8 mouse cellular contexts compared by ENCODE assay signal in the genomic region with DNA sequence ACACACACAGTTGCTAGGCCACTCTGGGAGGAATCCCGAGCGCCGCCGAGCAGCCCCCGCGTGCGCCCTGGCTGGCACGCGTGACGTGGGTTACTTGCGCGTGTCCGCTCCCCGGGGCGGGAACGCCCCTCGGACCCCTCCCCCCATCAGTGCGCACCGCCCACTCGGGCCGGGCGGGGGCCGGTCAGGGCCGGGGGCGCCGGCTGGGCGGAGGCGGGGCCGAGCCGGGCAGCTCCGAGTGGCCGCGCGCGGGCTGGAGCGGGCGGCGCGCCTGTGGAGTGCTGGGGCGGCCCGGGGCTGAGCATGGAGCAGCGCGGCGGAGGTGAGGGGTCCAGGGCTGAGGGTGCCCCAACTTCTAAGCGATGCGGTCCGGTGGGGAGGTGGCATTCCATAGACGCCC. TPM values are rescaled to one million over a fixed set of nuclear protein-coding genes. Genes with fewer than 3 reads are reported as not detected.
DNase-seq lines count a peak whose midpoint lies in the region; ATAC-seq lines count a peak whose summit lies in the region.

No protein-coding gene starts in this region.

- H3K9ac ChIP-seq in embryonic facial prominence, embryonic 15.5 days = peak overlapping the region; percentile 78
- H3K9ac ChIP-seq in heart, embryonic 14.5 days (ENCODE audit: low read length) = peak overlapping the region; percentile 96
- peak overlapping the region; percentile 47 for H3K9ac ChIP-seq in liver, embryonic 15.5 days
- peak overlapping the region; percentile 72 for H3K9ac ChIP-seq in neural tube, embryonic 14.5 days (replicated peaks; ENCODE audit: low read depth, low read length)

- peaks cover 77% of the 10 kb centered on the region for H3K4me1 ChIP-seq in embryonic facial prominence, embryonic 15.5 days
- H3K4me1 ChIP-seq in heart, embryonic 14.5 days (ENCODE audit: control insufficient read depth in 2 of 2, insufficient read depth in 2 of 2, low read length in 2 of 2) = peaks cover 23 to 46% of the 10 kb centered on the region in 2 experiments
- H3K4me1 ChIP-seq in liver, embryonic 15.5 days (replicated peaks) = peaks cover 62% of the 10 kb centered on the region
- H3K4me1 ChIP-seq in neural tube, embryonic 14.5 days (ENCODE audit: control insufficient read depth, insufficient read depth, low read length) = peaks cover 38% of the 10 kb centered on the region

- peak overlapping the region; percentile 100 for H3K27ac ChIP-seq in embryonic facial prominence, embryonic 15.5 days (replicated peaks)
- H3K27ac ChIP-seq in heart, embryonic 14.5 days (replicated peaks in 1 of 2; ENCODE audit: control insufficient read depth in 1 of 2, insufficient read depth in 1 of 2, low read depth in 2 of 2, low read length in 2 of 2) = peak overlapping the region; percentile 98 to 100
- H3K27ac ChIP-seq in liver, embryonic 15.5 days (replicated peaks) = peak overlapping the region; percentile 70
- peak overlapping the region; percentile 94 for H3K27ac ChIP-seq in neural tube, embryonic 14.5 days (ENCODE audit: low read depth, low read length)

- peak; percentile 74 for ATAC-seq in embryonic facial prominence, embryonic 15.5 days (ENCODE audit: insufficient number of reproducible peaks, low FRiP score, low TSS enrichment, low read depth)
- ATAC-seq in heart, embryonic 14.5 days (ENCODE audit: insufficient number of reproducible peaks, insufficient read depth, low FRiP score, low read depth) = peak; percentile 76
- peak; percentile 52 for ATAC-seq in liver, embryonic 15.5 days (ENCODE audit: insufficient read depth)
- ATAC-seq in neural tube, embryonic 14.5 days (ENCODE audit: low read depth) = peak; percentile 71

- WGBS in embryonic facial prominence, embryonic 15.5 days = under 1% methylated on average over 46 of the region's 48 CpGs
- under 1% methylated on average over 48 of the region's 48 CpGs for WGBS in heart, embryonic 14.5 days
- WGBS in liver, embryonic 15.5 days (ENCODE audit: insufficient replicate concordance) = under 1% methylated on average over 48 of the region's 48 CpGs
- WGBS in neural tube, embryonic 14.5 days = under 1% methylated on average over 46 of the region's 48 CpGs

- DNase-seq in 3T3-L1 (ENCODE audit: low read depth, low spot score) = peak; percentile 66
- peak; percentile 96 for DNase-seq in adrenal gland, postnatal 14 days
- peak; percentile 95 for DNase-seq in kidney, postnatal 14 days
- peak; percentile 26 to 51 for DNase-seq in thymus, postnatal 36 days

- no peaks in the 10 kb centered on the region for H3K9me3 ChIP-seq in embryonic facial prominence, embryonic 15.5 days (replicated peaks)
- no peaks in the 10 kb centered on the region for H3K9me3 ChIP-seq in heart, embryonic 14.5 days (ENCODE audit: control insufficient read depth, low read length)
- H3K9me3 ChIP-seq in liver, embryonic 15.5 days (replicated peaks) = no peaks in the 10 kb centered on the region
- no peaks in the 10 kb centered on the region for H3K9me3 ChIP-seq in neural tube, embryonic 14.5 days (ENCODE audit: control insufficient read depth, low read length)

- peak overlapping the region; percentile 67 for H3K4me3 ChIP-seq in embryonic facial prominence, embryonic 15.5 days (replicated peaks)
- H3K4me3 ChIP-seq in heart, embryonic 14.5 days (ENCODE audit: control insufficient read depth in 1 of 2, insufficient read depth in 1 of 2, low read depth in 1 of 2, low read length in 2 of 2) = peak overlapping the region; percentile 68 to 79
- peak overlapping the region; percentile 63 for H3K4me3 ChIP-seq in liver, embryonic 15.5 days (replicated peaks)
- peak overlapping the region; percentile 62 for H3K4me3 ChIP-seq in neural tube, embryonic 14.5 days (ENCODE audit: low read depth, low read length)

- H3K27me3 ChIP-seq in embryonic facial prominence, embryonic 15.5 days = no peaks in the 10 kb centered on the region
- H3K27me3 ChIP-seq in heart, embryonic 14.5 days (ENCODE audit: control insufficient read depth, insufficient read depth, low read length) = no peaks in the 10 kb centered on the region
- H3K27me3 ChIP-seq in liver, embryonic 15.5 days = peaks cover 33% of the 10 kb centered on the region
- no peaks in the 10 kb centered on the region for H3K27me3 ChIP-seq in neural tube, embryonic 14.5 days (ENCODE audit: control insufficient read depth, insufficient read depth, low read length)

- peak overlapping the region; percentile 86 for H3K4me2 ChIP-seq in embryonic facial prominence, embryonic 15.5 days (replicated peaks)
- H3K4me2 ChIP-seq in heart, embryonic 14.5 days (ENCODE audit: low read length) = peak overlapping the region; percentile 98
- H3K4me2 ChIP-seq in liver, embryonic 15.5 days = peak overlapping the region; percentile 94
- peak overlapping the region; percentile 91 for H3K4me2 ChIP-seq in neural tube, embryonic 14.5 days (ENCODE audit: low read depth, low read length)

- peaks cover 15% of the 10 kb centered on the region for H3K36me3 ChIP-seq in embryonic facial prominence, embryonic 15.5 days
- H3K36me3 ChIP-seq in heart, embryonic 14.5 days (ENCODE audit: control insufficient read depth, insufficient read depth, low read length) = peaks cover 24% of the 10 kb centered on the region
- no peaks in the 10 kb centered on the region for H3K36me3 ChIP-seq in liver, embryonic 15.5 days (replicated peaks)
- H3K36me3 ChIP-seq in neural tube, embryonic 14.5 days (ENCODE audit: control insufficient read depth, insufficient read depth, low read length) = no peaks in the 10 kb centered on the region

RNA-seq across cellular contexts. Expression of gene Lzts2, which starts 3.7 kb away (rescaled TPM):
- 70.4 and 77.4 TPM in 2 replicates for total RNA-seq in adrenal gland, postnatal 14 days (2021)
- polyA plus RNA-seq in embryonic facial prominence, embryonic 15.5 days (2015; fragmentation: Nextera tagmentation; extraction: Ambion mirVana) = 75.8 and 80.5 TPM in 2 replicates
- polyA plus RNA-seq in heart, embryonic 14.5 days (2014; fragmentation: Nextera tagmentation; extraction: Ambion mirVana) = 39.5 and 42.2 TPM in 2 replicates
- 6.8 and 7.7 TPM in 2 replicates for polyA plus RNA-seq in liver, embryonic 15.5 days (2015; fragmentation: Nextera tagmentation; extraction: Ambion mirVana)
- polyA plus RNA-seq in neural tube, embryonic 14.5 days (2014; fragmentation: Nextera tagmentation; extraction: Ambion mirVana) = 16.1 and 20.3 TPM in 2 replicates

RNA-seq across cellular contexts. Expression of gene Mrpl43, which starts 11.7 kb away (rescaled TPM):
- total RNA-seq in adrenal gland, postnatal 14 days (2021) = 45.6 and 50.0 TPM in 2 replicates
- 73.1 and 77.3 TPM in 2 replicates for polyA plus RNA-seq in embryonic facial prominence, embryonic 15.5 days (2015; fragmentation: Nextera tagmentation; extraction: Ambion mirVana)
- polyA plus RNA-seq in heart, embryonic 14.5 days (2014; fragmentation: Nextera tagmentation; extraction: Ambion mirVana) = 62.0 and 65.5 TPM in 2 replicates
- polyA plus RNA-seq in liver, embryonic 15.5 days (2015; fragmentation: Nextera tagmentation; extraction: Ambion mirVana) = 27.4 and 28.8 TPM in 2 replicates
- 82.0 and 88.0 TPM in 2 replicates for polyA plus RNA-seq in neural tube, embryonic 14.5 days (2014; fragmentation: Nextera tagmentation; extraction: Ambion mirVana)

RNA-seq across cellular contexts. Expression of gene Twnk, which starts 12.4 kb away (rescaled TPM):
- total RNA-seq in adrenal gland, postnatal 14 days (2021) = 27.5 and 30.7 TPM in 2 replicates
- polyA plus RNA-seq in embryonic facial prominence, embryonic 15.5 days (2015; fragmentation: Nextera tagmentation; extraction: Ambion mirVana) = 20.2 and 22.1 TPM in 2 replicates
- polyA plus RNA-seq in heart, embryonic 14.5 days (2014; fragmentation: Nextera tagmentation; extraction: Ambion mirVana) = 14.2 and 14.6 TPM in 2 replicates
- polyA plus RNA-seq in liver, embryonic 15.5 days (2015; fragmentation: Nextera tagmentation; extraction: Ambion mirVana) = 10.4 and 13.4 TPM in 2 replicates
- polyA plus RNA-seq in neural tube, embryonic 14.5 days (2014; fragmentation: Nextera tagmentation; extraction: Ambion mirVana) = 10.2 and 12.8 TPM in 2 replicates

RNA-seq across cellular contexts. Expression of gene Pdzd7, which starts 27.6 kb away (rescaled TPM):
- not detected in 2 replicates for total RNA-seq in adrenal gland, postnatal 14 days (2021)
- 0.68 and 0.75 TPM in 2 replicates for polyA plus RNA-seq in embryonic facial prominence, embryonic 15.5 days (2015; fragmentation: Nextera tagmentation; extraction: Ambion mirVana)
- 0.11 and 0.19 TPM in 2 replicates for polyA plus RNA-seq in heart, embryonic 14.5 days (2014; fragmentation: Nextera tagmentation; extraction: Ambion mirVana)
- polyA plus RNA-seq in liver, embryonic 15.5 days (2015; fragmentation: Nextera tagmentation; extraction: Ambion mirVana) = not detected in 2 replicates
- 2.3 and 2.5 TPM in 2 replicates for polyA plus RNA-seq in neural tube, embryonic 14.5 days (2014; fragmentation: Nextera tagmentation; extraction: Ambion mirVana)

RNA-seq across cellular contexts. Expression of gene Sema4g, which starts 29.0 kb away (rescaled TPM):
- total RNA-seq in adrenal gland, postnatal 14 days (2021) = 8.4 and 29.7 TPM in 2 replicates
- polyA plus RNA-seq in embryonic facial prominence, embryonic 15.5 days (2015; fragmentation: Nextera tagmentation; extraction: Ambion mirVana) = 4.8 and 5.9 TPM in 2 replicates
- polyA plus RNA-seq in heart, embryonic 14.5 days (2014; fragmentation: Nextera tagmentation; extraction: Ambion mirVana) = 0.80 and 0.92 TPM in 2 replicates
- 4.4 and 5.6 TPM in 2 replicates for polyA plus RNA-seq in liver, embryonic 15.5 days (2015; fragmentation: Nextera tagmentation; extraction: Ambion mirVana)
- polyA plus RNA-seq in neural tube, embryonic 14.5 days (2014; fragmentation: Nextera tagmentation; extraction: Ambion mirVana) = 24.5 and 27.8 TPM in 2 replicates

Comparison
In these comparisons a context has a peak if more than half of its experiments do, and no peak if none do; other contexts are left out.
1. Peak in every context shown above with its lines: DNase-seq, ATAC-seq, H3K4me3 ChIP-seq and H3K27ac ChIP-seq.
2. DNase-seq: peak in every context shown above with its lines; median percentile 96 in adrenal gland, postnatal 14 days; 95 in kidney, postnatal 14 days; 66 in 3T3-L1; 38 in thymus, postnatal 36 days.